ENCODE assay signal across 9 mouse cellular contexts in genomic region chr5:103680381-103680780, GRCm38 (mm10). TPM values are rescaled to one million over a fixed set of nuclear protein-coding genes. Genes with fewer than 3 reads are reported as not detected.
A peak's percentile ranks its signal among the peaks of the same experiment; 100 is the strongest.
DNase-seq lines count a peak whose midpoint lies in the region; ATAC-seq and TF ChIP-seq lines count a peak whose summit lies in the region.
"Had no signal": no experiment of that assay in that cellular context is flagged by ENCODE, and none has a peak within 500 bp of the region (broad histone marks: within the 10 kb centered on the region; RNA-seq: fewer than 3 reads in every experiment).

No protein-coding gene starts in this region.

- peak; percentile 66; the same call in 1 of the 2 replicates for ATAC-seq in G1E (ENCODE audit: extremely low read depth, insufficient number of reproducible peaks, low FRiP score, poor library complexity, severe bottlenecking)
- ATAC-seq in liver, embryonic 13.5 days (ENCODE audit: low read depth) = peak; percentile 47; the same call in 1 of the 2 replicates

- DNase-seq in CD4-positive, CD25-positive, alpha-beta regulatory T cell, adult 2 months (ENCODE audit: low read depth, low spot score) = peak; percentile 86
- DNase-seq in G1E (ENCODE audit: low spot score) = peak; percentile 68
- DNase-seq in cerebellum, adult 11 months = peak; percentile 55
- DNase-seq in gastrocnemius, adult 18-20 months (ENCODE audit: low spot score) = peak; percentile 94
- peak; percentile 79 for DNase-seq in kidney, postnatal 10 days
- peak; percentile 66 for DNase-seq in liver, embryonic 13.5 days
- peak; percentile 88 for DNase-seq in retina, embryonic 14.5 days (ENCODE audit: low spot score)
- DNase-seq in yolk sac, embryonic 10.5 days (ENCODE audit: low spot score) = peak; percentile 55

- H3K27ac ChIP-seq in liver, embryonic 13.5 days = no peak overlapping the region

- peak; percentile 94 for TF ChIP-seq CTCF in G1E (IDR thresholded peaks at IDR 0.05; ENCODE audit: low read depth, low read length)

- H3K4me3 ChIP-seq in G1E (ENCODE audit: low read depth, low read length) = no peak overlapping the region
- no peak overlapping the region for H3K4me3 ChIP-seq in liver, embryonic 13.5 days (replicated peaks)

- H3K4me2 ChIP-seq in liver, embryonic 13.5 days = no peak overlapping the region

- no peaks in the 10 kb centered on the region for H3K9me3 ChIP-seq in G1E (replicated peaks)
- no peaks in the 10 kb centered on the region for H3K9me3 ChIP-seq in liver, embryonic 13.5 days (replicated peaks)

- WGBS in liver, embryonic 13.5 days (ENCODE audit: insufficient replicate concordance) = 25% methylated on average over 4 of the region's 4 CpGs

- no peaks in the 10 kb centered on the region for H3K36me3 ChIP-seq in G1E (replicated peaks)
- no peaks in the 10 kb centered on the region for H3K36me3 ChIP-seq in liver, embryonic 13.5 days

- peaks cover 15% of the 10 kb centered on the region for H3K27me3 ChIP-seq in G1E (ENCODE audit: insufficient read depth, low read length)
- H3K27me3 ChIP-seq in liver, embryonic 13.5 days = 0 out of 2 replicates have a peak, but pooled peaks cover 4% of the 10 kb centered on the region

- no peak overlapping the region for H3K9ac ChIP-seq in liver, embryonic 13.5 days

- H3K4me1 ChIP-seq in G1E (ENCODE audit: insufficient read depth, low read depth, low read length) = no peaks in the 10 kb centered on the region; the same call in 1 of the 2 replicates
- no peaks in the 10 kb centered on the region for H3K4me1 ChIP-seq in liver, embryonic 13.5 days (replicated peaks)

RNA-seq across cellular contexts. Expression of gene Aff1, which starts 11.8 kb away (rescaled TPM):
- total RNA-seq in G1E (2014; fragmentation: Nextera tagmentation) (109 and 152 TPM in 2 replicates), G1E (2017) (14.0 and 16.6 TPM in 2 replicates)
- 50.3 and 51.3 TPM in 2 replicates for polyA plus RNA-seq in G1E (2012)
- total RNA-seq in gastrocnemius, adult 18-20 months (2021) = 10 to 100 TPM; 40.6 to 45.9 TPM
- polyA plus RNA-seq in liver, embryonic 13.5 days (2015; fragmentation: Nextera tagmentation; extraction: Ambion mirVana) = 8.0 and 13.7 TPM in 2 replicates

RNA-seq across cellular contexts. Expression of gene 1700016H13Rik, which starts 24.6 kb away (rescaled TPM):
- total RNA-seq in G1E (2014; fragmentation: Nextera tagmentation) (not detected in 2 replicates), G1E (2017) (not detected in 2 replicates)
- polyA plus RNA-seq in G1E (2012) = not detected in 2 replicates
- 1 to 10 TPM in 1 of 2 experiments, under 1 TPM in 1; 0.57 to 1.3 TPM for total RNA-seq in gastrocnemius, adult 18-20 months (2021)
- 0.09 TPM in 2 replicates for polyA plus RNA-seq in liver, embryonic 13.5 days (2015; fragmentation: Nextera tagmentation; extraction: Ambion mirVana)
- total RNA-seq: layer of hippocampus, postnatal 14 days had no signal

RNA-seq across cellular contexts. Expression of gene Slc10a6, which starts 51.2 kb away (rescaled TPM):
- total RNA-seq in G1E (2014; fragmentation: Nextera tagmentation) (not detected in 2 replicates), G1E (2017) (0.11 TPM in 1 of 2 replicates, not detected in the other)
- not detected in 2 replicates for polyA plus RNA-seq in G1E (2012)
- 1 to 10 TPM; 1.1 to 3.7 TPM for total RNA-seq in gastrocnemius, adult 18-20 months (2021)
- 0.05 TPM in 1 of 2 replicates, not detected in the other for polyA plus RNA-seq in liver, embryonic 13.5 days (2015; fragmentation: Nextera tagmentation; extraction: Ambion mirVana)
